Mouse (Mus musculus): ENCODE results near the gene Tmem231. TPM values are rescaled to one million over a fixed set of nuclear protein-coding genes. Genes with fewer than 3 reads are reported as not detected.

Tmem231 gene
- polyA plus RNA-seq, 1 experiment from 2014 or later: 22.4 TPM

- Histone ChIP-seq H3K27ac (ENCODE audit: low read length) (no peak overlapping the region), H3K27me3 (ENCODE audit: control insufficient read depth, insufficient read depth, low read depth, low read length) (no peaks in the 10 kb centered on the region), H3K9ac (ENCODE audit: low read depth, low read length) (no peak overlapping the region), H3K9me3 (replicated peaks; ENCODE audit: control insufficient read depth, low read length, poor library complexity, severe bottlenecking) (no peaks in the 10 kb centered on the region), H3K4me1 (ENCODE audit: control insufficient read depth, insufficient read depth, low read length) (peaks cover 7% of the 10 kb centered on the region), H3K4me3 (ENCODE audit: low read depth, low read length) (no peak overlapping the region), H3K36me3 (ENCODE audit: control insufficient read depth, insufficient read depth, low read length) (no peaks in the 10 kb centered on the region), H3K4me2 (ENCODE audit: low read length) (no peak overlapping the region)
- no peak for ATAC-seq
- WGBS: 66% methylated on average over 9 of the region's 9 CpGs
Observed at GRCm38 (mm10) chr8:111877711-111878110, 56.0 kb downstream of the Tmem231 start.

- WGBS: under 1% methylated on average over 49 of the region's 53 CpGs
- no peaks in the 10 kb centered on the region for H3K27me3 ChIP-seq (ENCODE audit: control insufficient read depth, insufficient read depth, low read depth, low read length)
- no peaks in the 10 kb centered on the region for H3K36me3 ChIP-seq (ENCODE audit: control insufficient read depth, insufficient read depth, low read length)
- peak; percentile 98 for ATAC-seq
- H3K9me3 ChIP-seq (replicated peaks; ENCODE audit: control insufficient read depth, low read length, poor library complexity, severe bottlenecking): no peaks in the 10 kb centered on the region
- peaks cover 7% of the 10 kb centered on the region for H3K4me1 ChIP-seq (ENCODE audit: control insufficient read depth, insufficient read depth, low read length)
- peak within 1 kb of the TSS; percentile 80 for H3K4me3 ChIP-seq (ENCODE audit: low read depth, low read length)
- peak within 1 kb of the TSS; percentile 85 for H3K4me2 ChIP-seq (ENCODE audit: low read length)
- peak within 1 kb of the TSS; percentile 77 for H3K9ac ChIP-seq (ENCODE audit: low read depth, low read length)
- peak within 1 kb of the TSS; percentile 84 for H3K27ac ChIP-seq (ENCODE audit: low read length)
Observed at GRCm38 (mm10) chr8:111876355-111876948, 57.2 kb downstream of the Tmem231 start, which contains the start of gene Tmem170. Tmem170 (minus strand) TSS chr8:111876750.

- H3K4me3 ChIP-seq (ENCODE audit: low read depth, low read length): peak overlapping the region; percentile 80
- peak overlapping the region; percentile 77 for H3K9ac ChIP-seq (ENCODE audit: low read depth, low read length)
- H3K27ac ChIP-seq (ENCODE audit: low read length): no peak overlapping the region; the same call in 1 of the 2 replicates
- no peaks in the 10 kb centered on the region for H3K9me3 ChIP-seq (replicated peaks; ENCODE audit: control insufficient read depth, low read length, poor library complexity, severe bottlenecking)
- H3K4me1 ChIP-seq (ENCODE audit: control insufficient read depth, insufficient read depth, low read length): peaks cover 7% of the 10 kb centered on the region
- 28% methylated on average over 9 of the region's 9 CpGs for WGBS
- H3K36me3 ChIP-seq (ENCODE audit: control insufficient read depth, insufficient read depth, low read length): no peaks in the 10 kb centered on the region
- H3K4me2 ChIP-seq (ENCODE audit: low read length): peak overlapping the region; percentile 85
- H3K27me3 ChIP-seq (ENCODE audit: control insufficient read depth, insufficient read depth, low read depth, low read length): no peaks in the 10 kb centered on the region
- 0 out of 2 replicates have a peak, but pooled peaks have one; percentile 11 for ATAC-seq
Observed at GRCm38 (mm10) chr8:111875758-111876157, 57.9 kb downstream of the Tmem231 start.

- ATAC-seq: no peak
- H3K27me3 ChIP-seq (ENCODE audit: control insufficient read depth, insufficient read depth, low read depth, low read length): no peaks in the 10 kb centered on the region
- H3K27ac ChIP-seq (ENCODE audit: low read length): no peak overlapping the region
- no peaks in the 10 kb centered on the region for H3K9me3 ChIP-seq (replicated peaks; ENCODE audit: control insufficient read depth, low read length, poor library complexity, severe bottlenecking)
- no peaks in the 10 kb centered on the region for H3K36me3 ChIP-seq (ENCODE audit: control insufficient read depth, insufficient read depth, low read length)
- H3K4me3 ChIP-seq (ENCODE audit: low read depth, low read length): no peak overlapping the region
- peaks cover 7% of the 10 kb centered on the region for H3K4me1 ChIP-seq (ENCODE audit: control insufficient read depth, insufficient read depth, low read length)
- no peak overlapping the region for H3K4me2 ChIP-seq (ENCODE audit: low read length)
- 93% methylated on average over 3 of the region's 3 CpGs for WGBS
- H3K9ac ChIP-seq (ENCODE audit: low read depth, low read length): no peak overlapping the region
Observed at GRCm38 (mm10) chr8:111871278-111871677, 62.4 kb downstream of the Tmem231 start.

- H3K36me3 ChIP-seq (ENCODE audit: control insufficient read depth, insufficient read depth, low read length): no peaks in the 10 kb centered on the region
- H3K4me2 ChIP-seq (ENCODE audit: low read length): no peak overlapping the region
- no peak overlapping the region for H3K27ac ChIP-seq (ENCODE audit: low read length)
- H3K4me3 ChIP-seq (ENCODE audit: low read depth, low read length): no peak overlapping the region
- H3K27me3 ChIP-seq (ENCODE audit: control insufficient read depth, insufficient read depth, low read depth, low read length): no peaks in the 10 kb centered on the region
- H3K4me1 ChIP-seq (ENCODE audit: control insufficient read depth, insufficient read depth, low read length): no peaks in the 10 kb centered on the region; the same call in 1 of the 2 replicates
- no peaks in the 10 kb centered on the region for H3K9me3 ChIP-seq (replicated peaks; ENCODE audit: control insufficient read depth, low read length, poor library complexity, severe bottlenecking)
- H3K9ac ChIP-seq (ENCODE audit: low read depth, low read length): no peak overlapping the region
- ATAC-seq: no peak
- WGBS: 87% methylated on average over 3 of the region's 3 CpGs
Observed at GRCm38 (mm10) chr8:111870379-111870778, 63.3 kb downstream of the Tmem231 start.

- Histone ChIP-seq H3K4me1 (ENCODE audit: control insufficient read depth, insufficient read depth, low read length) (no peaks in the 10 kb centered on the region), H3K9me3 (replicated peaks; ENCODE audit: control insufficient read depth, low read length, poor library complexity, severe bottlenecking) (no peaks in the 10 kb centered on the region), H3K27ac (ENCODE audit: low read length) (no peak overlapping the region), H3K27me3 (ENCODE audit: control insufficient read depth, insufficient read depth, low read depth, low read length) (no peaks in the 10 kb centered on the region), H3K36me3 (ENCODE audit: control insufficient read depth, insufficient read depth, low read length) (no peaks in the 10 kb centered on the region), H3K4me3 (ENCODE audit: low read depth, low read length) (no peak overlapping the region), H3K9ac (ENCODE audit: low read depth, low read length) (no peak overlapping the region), H3K4me2 (ENCODE audit: low read length) (no peak overlapping the region)
- WGBS: 43% methylated on average over 2 of the region's 2 CpGs
- no peak for ATAC-seq
Observed at GRCm38 (mm10) chr8:111868664-111869063, 65.0 kb downstream of the Tmem231 start.

GRCm38 (mm10) chr8:111865857-111866256 lies 67.8 kb downstream of the Tmem231 start:
- Histone ChIP-seq H3K9me3 (replicated peaks; ENCODE audit: control insufficient read depth, low read length, poor library complexity, severe bottlenecking) (no peaks in the 10 kb centered on the region), H3K4me2 (ENCODE audit: low read length) (no peak overlapping the region), H3K27me3 (ENCODE audit: control insufficient read depth, insufficient read depth, low read depth, low read length) (no peaks in the 10 kb centered on the region), H3K27ac (ENCODE audit: low read length) (no peak overlapping the region), H3K4me1 (ENCODE audit: control insufficient read depth, insufficient read depth, low read length) (no peaks in the 10 kb centered on the region), H3K9ac (ENCODE audit: low read depth, low read length) (no peak overlapping the region), H3K4me3 (ENCODE audit: low read depth, low read length) (no peak overlapping the region), H3K36me3 (ENCODE audit: control insufficient read depth, insufficient read depth, low read length) (no peaks in the 10 kb centered on the region)
- WGBS: 85% methylated on average over 6 of the region's 6 CpGs
- ATAC-seq: no peak

- no peak overlapping the region for H3K4me3 ChIP-seq (ENCODE audit: low read depth, low read length)
- H3K4me2 ChIP-seq (ENCODE audit: low read length): no peak overlapping the region
- 95% methylated on average over 8 of the region's 8 CpGs for WGBS
- no peaks in the 10 kb centered on the region for H3K4me1 ChIP-seq (ENCODE audit: control insufficient read depth, insufficient read depth, low read length)
- H3K27ac ChIP-seq (ENCODE audit: low read length): no peak overlapping the region
- ATAC-seq: no peak
- H3K9ac ChIP-seq (ENCODE audit: low read depth, low read length): no peak overlapping the region
- no peaks in the 10 kb centered on the region for H3K36me3 ChIP-seq (ENCODE audit: control insufficient read depth, insufficient read depth, low read length)
- H3K27me3 ChIP-seq (ENCODE audit: control insufficient read depth, insufficient read depth, low read depth, low read length): no peaks in the 10 kb centered on the region
- H3K9me3 ChIP-seq (replicated peaks; ENCODE audit: control insufficient read depth, low read length, poor library complexity, severe bottlenecking): no peaks in the 10 kb centered on the region
Observed at GRCm38 (mm10) chr8:111865130-111865852, 68.4 kb downstream of the Tmem231 start.

- Histone ChIP-seq H3K27me3 (ENCODE audit: control insufficient read depth, insufficient read depth, low read depth, low read length) (no peaks in the 10 kb centered on the region), H3K9ac (ENCODE audit: low read depth, low read length) (no peak overlapping the region), H3K9me3 (replicated peaks; ENCODE audit: control insufficient read depth, low read length, poor library complexity, severe bottlenecking) (no peaks in the 10 kb centered on the region), H3K27ac (ENCODE audit: low read length) (no peak overlapping the region), H3K4me3 (ENCODE audit: low read depth, low read length) (no peak overlapping the region), H3K36me3 (ENCODE audit: control insufficient read depth, insufficient read depth, low read length) (no peaks in the 10 kb centered on the region), H3K4me2 (ENCODE audit: low read length) (no peak overlapping the region), H3K4me1 (ENCODE audit: control insufficient read depth, insufficient read depth, low read length) (no peaks in the 10 kb centered on the region)
- 94% methylated on average over 8 of the region's 8 CpGs for WGBS
- ATAC-seq: no peak
Observed at GRCm38 (mm10) chr8:111864648-111865047, 69.0 kb downstream of the Tmem231 start.

All from midbrain, embryonic 16.5 days (tissue).